Mouse (Mus musculus) heart, adult 10 weeks (tissue): ENCODE data around the gene Itgb2l. TPM values are rescaled to one million over a fixed set of nuclear protein-coding genes. Genes with fewer than 3 reads are reported as not detected.

Source experiments
- polyA plus RNA-seq: library from polyadenylated mRNA; stranded (reverse); fragments of 350-450 nt; fragmentation: Illumina TruSeq; extraction: RNeasy Lipid Tissue Mini Kit (QIAGEN cat#74804); gene quantifications from one replicate; pipeline ENCODE4 v1.2.3, GENCODE M21; 2014; ENCODE audit warnings: low read depth, low replicate concordance

Itgb2l gene
- polyA plus RNA-seq, result not detected

DNA sequence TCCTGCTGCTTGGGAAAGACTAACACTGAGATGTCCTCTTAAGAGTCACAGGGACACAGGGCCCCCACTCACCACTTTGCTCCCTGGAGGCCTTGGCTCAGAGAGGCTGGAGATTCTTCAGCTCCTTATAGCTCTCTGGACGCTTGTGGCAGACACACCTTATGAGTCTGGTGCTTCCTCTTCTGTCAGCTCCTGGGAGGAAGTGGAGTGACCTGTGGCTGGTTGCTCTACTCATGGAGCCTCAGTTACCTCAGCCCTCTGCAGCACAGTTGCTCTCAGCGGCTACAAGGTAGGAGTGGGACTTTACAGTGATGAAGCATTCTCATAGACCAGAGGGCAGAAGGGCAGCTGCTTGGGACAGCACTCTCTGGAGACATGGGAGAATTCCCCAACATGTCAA is at the start of gene Itgb2l:
Gene Itgb2l (minus strand): TSS at position 152 of the 400 bp plus-strand sequence.

DNA sequence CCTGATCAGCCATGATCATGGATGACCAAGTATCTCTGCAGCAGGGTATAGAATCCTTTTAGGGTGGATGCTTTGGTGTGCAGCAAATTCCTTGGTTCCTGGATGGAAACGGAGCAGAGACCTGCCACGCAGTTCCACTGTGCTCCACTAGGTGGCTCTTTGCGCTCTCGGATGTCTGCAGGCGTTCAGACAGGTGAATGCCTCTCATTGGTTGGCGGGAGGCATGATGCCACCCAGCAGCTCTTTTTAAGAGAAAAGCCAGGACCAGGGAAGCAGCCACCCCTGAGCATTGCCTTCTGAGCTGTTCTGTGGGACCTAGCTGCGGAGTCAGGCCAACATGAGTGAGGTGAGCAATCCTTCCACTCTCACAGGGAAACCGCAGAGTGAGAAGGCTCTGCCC is 24.0 kb upstream of the Itgb2l start, which contains the start of gene Pcp4:
Gene Pcp4 (plus strand): TSS at position 162 of the 400 bp plus-strand sequence.

Other genes starting within 250 kb of the Itgb2l start
- gene Sh3bgr, start 243.2 kb downstream of the Itgb2l start, polyA plus RNA-seq, result 324 TPM
- gene B3galt5, start 207.8 kb downstream of the Itgb2l start, polyA plus RNA-seq, result not detected
- 2.6 TPM for gene Pcp4, start 24.0 kb upstream of the Itgb2l start, polyA plus RNA-seq